Comparison of ENCODE assay signal across 19 mouse cellular contexts in genomic region chr6:127532304-127532703, GRCm38 (mm10). TPM values are rescaled to one million over a fixed set of nuclear protein-coding genes. Genes with fewer than 3 reads are reported as not detected.
DNase-seq lines count a peak whose midpoint lies in the region; ATAC-seq and TF ChIP-seq lines count a peak whose summit lies in the region.
"Had no signal": no experiment of that assay in that cellular context is flagged by ENCODE, and none has a peak within 500 bp of the region (broad histone marks: within the 10 kb centered on the region; RNA-seq: fewer than 3 reads in every experiment).

No protein-coding gene starts in this region.

- H3K4me1 ChIP-seq in lung, embryonic 14.5 days (ENCODE audit: insufficient read depth): 0 out of 2 replicates have a peak, but pooled peaks cover 2% of the 10 kb centered on the region

- H3K27ac ChIP-seq in lung, embryonic 14.5 days (ENCODE audit: low read depth): peak overlapping the region; percentile 1; the same call in 1 of the 2 replicates
- H3K27ac ChIP-seq: embryonic facial prominence, embryonic 15.5 days; forebrain, embryonic 12.5 days; heart, embryonic 13.5 days; hindbrain, embryonic 15.5 days had no signal

- no peak for TF ChIP-seq CTCF in lung, embryonic 14.5 days (IDR thresholded peaks at IDR 0.05; ENCODE audit: low read depth)

- no peaks in the 10 kb centered on the region for H3K36me3 ChIP-seq in lung, embryonic 14.5 days (ENCODE audit: insufficient read depth)
- H3K36me3 ChIP-seq: embryonic facial prominence, embryonic 15.5 days; forebrain, embryonic 12.5 days; heart, embryonic 13.5 days; hindbrain, embryonic 15.5 days had no signal

- no peaks in the 10 kb centered on the region for H3K27me3 ChIP-seq in lung, embryonic 14.5 days (ENCODE audit: insufficient read depth, low read length)
- H3K27me3 ChIP-seq: embryonic facial prominence, embryonic 15.5 days; heart, embryonic 13.5 days; hindbrain, embryonic 15.5 days had no signal

- ATAC-seq in lung, embryonic 14.5 days (ENCODE audit: insufficient read depth): no peak
- peak; percentile 58 for ATAC-seq in megakaryocyte-erythroid progenitor cell, adult 5-6 weeks (replicated peaks; ENCODE audit: low FRiP score, low TSS enrichment, poor library complexity, severe bottlenecking)
- ATAC-seq: activated CD4-positive, CD25-positive, alpha-beta regulatory T cell, adult 4 months; forebrain, embryonic 16.5 days; Patski had no signal

- H3K9ac ChIP-seq in lung, embryonic 14.5 days: no peak overlapping the region
- H3K9ac ChIP-seq: embryonic facial prominence, embryonic 15.5 days; forebrain, embryonic 12.5 days; heart, embryonic 13.5 days; hindbrain, embryonic 15.5 days had no signal

- DNase-seq in lung, embryonic 14.5 days: no peak
- DNase-seq in lung, postnatal 4 days: no peak
- peak; percentile 7 for DNase-seq in testis, postnatal 10 days (ENCODE audit: low spot score)
- DNase-seq in testis, postnatal 14 days (ENCODE audit: low spot score): no peak
- no peak for DNase-seq in adrenal gland, adult 2 months
- DNase-seq: adrenal gland, postnatal 25 days; cerebellum, adult 2 months; cerebellum, postnatal 14 days; embryo, embryonic 11 days; gastrocnemius, postnatal 14 days; heart, postnatal 36 days had no signal

- H3K9me3 ChIP-seq in lung, embryonic 14.5 days (ENCODE audit: low read depth, low read length): no peaks in the 10 kb centered on the region
- H3K9me3 ChIP-seq: embryonic facial prominence, embryonic 15.5 days; forebrain, embryonic 12.5 days; heart, embryonic 13.5 days; hindbrain, embryonic 15.5 days had no signal

- no peak overlapping the region for H3K4me2 ChIP-seq in lung, embryonic 14.5 days
- H3K4me2 ChIP-seq: embryonic facial prominence, embryonic 15.5 days; forebrain, embryonic 12.5 days; heart, embryonic 13.5 days; hindbrain, embryonic 15.5 days had no signal

- H3K4me3 ChIP-seq in lung, embryonic 14.5 days (ENCODE audit: low read depth, low read length): no peak overlapping the region
- H3K4me3 ChIP-seq: embryonic facial prominence, embryonic 15.5 days; forebrain, embryonic 12.5 days; heart, embryonic 13.5 days; hindbrain, embryonic 15.5 days had no signal

- 84% methylated on average over 5 of the region's 5 CpGs for WGBS in lung, embryonic 14.5 days

RNA-seq across cellular contexts. Expression of gene Cracr2a, which starts 28.8 kb away (rescaled TPM):
- 2.8 and 3.8 TPM in 2 replicates for polyA plus RNA-seq in lung, embryonic 14.5 days (2014; fragmentation: Nextera tagmentation; extraction: Ambion mirVana)
- 6.5 and 8.9 TPM in 2 replicates for total RNA-seq in megakaryocyte-erythroid progenitor cell, adult 5-6 weeks (2014; fragmentation: Nextera tagmentation)
- total RNA-seq in megakaryocyte-erythroid progenitor cell, adult 5-6 weeks (2017): 5.2 and 8.8 TPM in 2 replicates
- 1 to 10 TPM; 1.9 to 3.0 TPM for total RNA-seq in adrenal gland, adult 2 months (2021)
- polyA plus RNA-seq in adrenal gland, adult 2 months (2012; rRNA removed): 0.66 and 1.0 TPM in 2 replicates
- polyA plus RNA-seq: Patski had no signal
